In genomic region chr7:87586271-87586937, GRCm38 (mm10) we compare ENCODE assay signal across 14 mouse cellular contexts. TPM values are rescaled to one million over a fixed set of nuclear protein-coding genes. Genes with fewer than 3 reads are reported as not detected.
DNase-seq lines count a peak whose midpoint lies in the region; ATAC-seq and TF ChIP-seq lines count a peak whose summit lies in the region.
"Had no signal": no experiment of that assay in that cellular context is flagged by ENCODE, and none has a peak within 500 bp of the region (broad histone marks: within the 10 kb centered on the region; RNA-seq: fewer than 3 reads in every experiment).

No protein-coding gene starts in this region.

- no peak for TF ChIP-seq POLR2A in thymus, adult 2 months (IDR thresholded peaks at IDR 0.05; ENCODE audit: control insufficient read depth, extremely low read depth, insufficient read depth, low read length, poor library complexity)

- 32% methylated on average over 10 of the region's 10 CpGs for WGBS in thymus, adult 2 months
- WGBS in stomach, postnatal 0 days: 21% methylated on average over 10 of the region's 10 CpGs

- H3K27ac ChIP-seq in thymus, adult 2 months (ENCODE audit: control insufficient read depth, insufficient read depth, low read length): no peak overlapping the region
- no peak overlapping the region for H3K27ac ChIP-seq in stomach, postnatal 0 days (replicated peaks)

- DNase-seq in heart, adult 11 months: peak; percentile 80
- no peak for DNase-seq in heart, adult 9 months (ENCODE audit: low spot score in 2 of 2)
- DNase-seq in frontal cortex, postnatal 36 days (ENCODE audit: low spot score in 2 of 2): peak; percentile 68 to 80
- DNase-seq in left cerebral cortex, adult 8-10 months (ENCODE audit: low spot score in 2 of 2): peak; percentile 59 to 70
- DNase-seq in right cerebral cortex, adult 2 months (ENCODE audit: low spot score in 2 of 2): peak; percentile 74 to 75
- DNase-seq in thymus, adult 2 months: no peak
- no peak for DNase-seq in spleen, postnatal 10 days (ENCODE audit: low spot score in 2 of 2)
- no peak for DNase-seq in stomach, postnatal 0 days (ENCODE audit: low spot score)
- DNase-seq: thymus, postnatal 36 days had no signal

- no peak overlapping the region for H3K4me3 ChIP-seq in thymus, adult 2 months (ENCODE audit: control insufficient read depth, insufficient read depth, low read length)
- no peak overlapping the region for H3K4me3 ChIP-seq in stomach, postnatal 0 days (ENCODE audit: low read depth, low read length)

- H3K4me1 ChIP-seq in thymus, adult 2 months (replicated peaks; ENCODE audit: control insufficient read depth, insufficient read depth, low read length): no peaks in the 10 kb centered on the region
- H3K4me1 ChIP-seq in stomach, postnatal 0 days (replicated peaks; ENCODE audit: control insufficient read depth, insufficient read depth): no peaks in the 10 kb centered on the region

- no peak for ATAC-seq in stomach, postnatal 0 days (ENCODE audit: low FRiP score, low TSS enrichment)
- ATAC-seq: intestine, postnatal 0 days had no signal

- H3K27me3 ChIP-seq in thymus, adult 2 months (ENCODE audit: control insufficient read depth, insufficient read depth, low read length): no peaks in the 10 kb centered on the region
- no peaks in the 10 kb centered on the region; the same call in 1 of the 2 replicates for H3K27me3 ChIP-seq in stomach, postnatal 0 days (ENCODE audit: control insufficient read depth, insufficient read depth, low read length)

- no peak overlapping the region for H3K4me2 ChIP-seq in stomach, postnatal 0 days (replicated peaks; ENCODE audit: low read depth)
- H3K4me2 ChIP-seq: liver, embryonic 11.5 days had no signal

- TF ChIP-seq EP300 in stomach, postnatal 0 days (optimal IDR thresholded peaks at IDR 0.05): no peak

- no peak overlapping the region for H3K9ac ChIP-seq in stomach, postnatal 0 days (ENCODE audit: low read length)

- no peak for TF ChIP-seq CTCF in thymus, adult 2 months (IDR thresholded peaks at IDR 0.05; ENCODE audit: borderline replicate concordance, control insufficient read depth, extremely low read depth, insufficient read depth, low read length, poor library complexity)
- TF ChIP-seq CTCF in stomach, postnatal 0 days (IDR thresholded peaks at IDR 0.05; ENCODE audit: low read depth): no peak

- H3K9me3 ChIP-seq in stomach, postnatal 0 days (ENCODE audit: control insufficient read depth, low read length): no peaks in the 10 kb centered on the region

- no peaks in the 10 kb centered on the region for H3K36me3 ChIP-seq in thymus, adult 2 months (ENCODE audit: control insufficient read depth, insufficient read depth, low read length)
- H3K36me3 ChIP-seq in stomach, postnatal 0 days (ENCODE audit: control insufficient read depth, insufficient read depth, low read length): no peaks in the 10 kb centered on the region

RNA-seq across cellular contexts. Expression of gene Grm5, which starts 2.4 kb away (rescaled TPM):
- total RNA-seq in left cerebral cortex, adult 8-10 months (2022): 100 to 1,000 TPM; 185 to 213 (median 195) TPM
- polyA plus RNA-seq in thymus, adult 2 months (2012; rRNA removed): not detected in 2 replicates
- 0.02 TPM in 1 of 2 replicates, not detected in the other for polyA plus RNA-seq in stomach, postnatal 0 days (2015; fragmentation: Nextera tagmentation; extraction: Ambion mirVana)
- total RNA-seq: heart, adult 8-10 months; megakaryocyte-erythroid progenitor cell, adult 5-6 weeks had no signal
- polyA plus RNA-seq: intestine, postnatal 0 days; small intestine, adult 2 months had no signal

Comparison
In these comparisons a context has a peak if more than half of its experiments do, and no peak if none do; other contexts are left out.
1. DNase-seq: peak in heart, adult 11 months (single experiment), frontal cortex, postnatal 36 days (2 of 2), left cerebral cortex, adult 8-10 months (2 of 2) and right cerebral cortex, adult 2 months (2 of 2); none in heart, adult 9 months (0 of 2), thymus, adult 2 months (single experiment), spleen, postnatal 10 days (0 of 2) and stomach, postnatal 0 days (single experiment).